Mouse (Mus musculus): ENCODE measurements around the gene Pip5kl1. TPM values are rescaled to one million over a fixed set of nuclear protein-coding genes. Genes with fewer than 3 reads are reported as not detected.

Pip5kl1 gene
- polyA plus RNA-seq, 1 experiment from 2014 or later = 9.2 TPM

DNA sequence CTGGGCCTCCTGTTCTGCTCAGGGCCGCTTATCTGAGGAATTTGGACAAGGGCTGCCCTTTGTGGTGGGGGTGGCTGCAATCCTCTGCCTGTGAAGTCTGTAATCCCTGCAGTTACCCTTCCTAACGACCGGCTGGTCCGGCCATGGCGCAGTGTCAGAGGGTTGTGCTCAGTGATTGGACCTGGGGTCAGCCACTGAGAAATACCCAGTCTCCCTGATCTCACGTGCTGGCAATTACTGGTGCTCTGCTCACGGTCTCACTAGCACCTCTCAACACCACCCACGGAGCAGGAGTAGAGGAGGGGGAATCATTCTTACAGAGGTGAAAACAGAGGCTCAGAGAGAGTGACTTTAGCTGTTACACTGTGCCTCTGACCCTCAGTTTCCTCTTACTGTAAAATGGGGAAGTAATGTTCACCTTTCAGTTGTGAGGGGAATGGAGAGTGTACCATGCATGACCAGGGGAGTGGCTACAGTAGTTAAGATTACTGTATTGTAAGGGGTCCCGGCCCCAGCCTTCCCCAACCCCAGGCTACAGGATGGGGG is 37.2 kb upstream of the Pip5kl1 start:
- 8% methylated on average over 9 of the region's 9 CpGs for WGBS
- Histone ChIP-seq H3K9ac (peak overlapping the region; percentile 95), H3K4me2 (peak overlapping the region; percentile 74), H3K4me3 (peak overlapping the region; percentile 84), H3K36me3 (no peaks in the 10 kb centered on the region), H3K4me1 (replicated peaks) (peaks cover 77% of the 10 kb centered on the region), H3K27ac (replicated peaks) (0 out of 2 replicates have a peak overlapping the region, but pooled peaks have one; percentile 64), H3K9me3 (no peaks in the 10 kb centered on the region), H3K27me3 (no peaks in the 10 kb centered on the region)
- ATAC-seq (ENCODE audit: low read depth) = no peak

- Histone ChIP-seq H3K4me1 (replicated peaks) (peaks cover 82% of the 10 kb centered on the region), H3K9me3 (no peaks in the 10 kb centered on the region)
- 69% methylated on average over 5 of the region's 5 CpGs for WGBS
Measured at GRCm38 (mm10) chr2:32537941-32538340, 36.7 kb upstream of the Pip5kl1 start.

GRCm38 (mm10) chr2:32538461-32538860 is 36.1 kb upstream of the Pip5kl1 start:
- H3K9me3 ChIP-seq = no peaks in the 10 kb centered on the region
- H3K4me3 ChIP-seq = peak overlapping the region; percentile 84
- H3K4me1 ChIP-seq (replicated peaks) = peaks cover 87% of the 10 kb centered on the region
- no peak for ATAC-seq (ENCODE audit: low read depth)
- H3K36me3 ChIP-seq = no peaks in the 10 kb centered on the region
- peak overlapping the region; percentile 3; the same call in 1 of the 2 replicates for H3K9ac ChIP-seq
- H3K4me2 ChIP-seq = peak overlapping the region; percentile 74
- no peak overlapping the region for H3K27ac ChIP-seq (replicated peaks)
- no peaks in the 10 kb centered on the region for H3K27me3 ChIP-seq
- WGBS = 70% methylated on average over 4 of the region's 4 CpGs

More at GRCm38 (mm10) chr2:32537941-32538340, 36.7 kb upstream of the Pip5kl1 start:
- ATAC-seq (ENCODE audit: low read depth) = no peak
- H3K4me2 ChIP-seq = peak overlapping the region; percentile 74
- no peak overlapping the region for H3K27ac ChIP-seq (replicated peaks)
- no peaks in the 10 kb centered on the region for H3K36me3 ChIP-seq
- peak overlapping the region; percentile 84 for H3K4me3 ChIP-seq
- H3K27me3 ChIP-seq = no peaks in the 10 kb centered on the region
- H3K9ac ChIP-seq = peak overlapping the region; percentile 95

DNA sequence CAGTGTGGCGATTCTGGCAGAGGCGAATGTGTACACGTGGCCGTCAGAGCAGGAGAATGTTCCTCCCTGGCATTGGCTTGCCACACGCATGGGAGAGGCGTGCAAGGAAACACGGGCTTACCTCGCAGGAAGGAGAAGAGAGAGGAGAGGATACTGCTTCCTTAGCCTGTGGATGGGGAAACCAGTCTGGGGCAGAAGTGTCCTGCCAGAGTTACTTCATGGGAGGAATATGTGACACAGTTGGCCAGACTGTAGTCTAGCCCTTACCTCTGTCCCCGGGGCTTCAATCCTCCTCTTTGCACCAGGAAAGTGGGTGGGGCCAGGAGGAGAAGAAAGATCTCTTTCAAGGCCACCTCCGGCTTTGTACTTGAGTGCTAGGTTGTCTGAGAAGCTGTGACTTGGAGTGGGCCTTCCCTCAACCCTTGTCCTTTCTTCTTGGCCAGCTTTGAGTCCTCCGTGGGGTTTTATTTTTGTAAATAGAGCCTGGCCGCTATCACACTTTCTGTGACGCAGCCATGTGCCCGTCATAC is 35.1 kb upstream of the Pip5kl1 start:
- 72% methylated on average over 14 of the region's 14 CpGs for WGBS
- H3K4me1 ChIP-seq (replicated peaks) = peaks cover 77% of the 10 kb centered on the region
- H3K9ac ChIP-seq = peak overlapping the region; percentile 50
- 0 out of 2 replicates have a peak overlapping the region, but pooled peaks have one; percentile 84 for H3K4me3 ChIP-seq
- no peak overlapping the region for H3K27ac ChIP-seq (replicated peaks)
- H3K27me3 ChIP-seq = no peaks in the 10 kb centered on the region
- H3K9me3 ChIP-seq = no peaks in the 10 kb centered on the region
- H3K36me3 ChIP-seq = no peaks in the 10 kb centered on the region
- ATAC-seq (ENCODE audit: low read depth) = no peak
- H3K4me2 ChIP-seq = peak overlapping the region; percentile 74

DNA sequence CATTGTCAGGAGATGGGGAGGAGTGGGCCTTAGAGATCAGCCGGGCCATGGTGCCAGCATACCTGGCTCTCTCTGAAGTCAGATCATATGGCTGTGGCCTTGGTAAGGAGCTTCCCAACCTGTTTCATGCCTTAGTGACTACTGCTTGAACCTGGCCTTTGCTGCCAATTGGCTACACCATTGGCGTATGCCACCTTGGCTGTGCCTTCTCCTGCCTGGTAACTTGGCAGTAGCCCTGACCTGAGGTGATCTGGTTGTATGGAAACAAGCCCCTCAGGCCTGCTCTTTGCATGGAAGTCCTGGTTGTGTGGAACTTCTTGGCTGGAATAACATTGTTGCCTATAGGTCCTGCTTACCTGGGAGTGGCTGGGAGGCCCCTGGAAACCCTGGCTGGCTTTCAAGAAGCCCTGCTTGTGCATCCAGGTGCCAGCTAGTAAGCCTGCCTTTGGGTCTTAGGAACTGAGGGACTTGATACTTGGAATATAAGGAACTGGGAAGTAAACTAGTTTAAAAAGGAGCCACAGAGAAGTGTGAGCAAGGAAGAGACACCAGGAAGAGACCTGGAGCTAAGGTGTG is 33.2 kb upstream of the Pip5kl1 start:
- Histone ChIP-seq H3K27me3 (no peaks in the 10 kb centered on the region), H3K4me1 (replicated peaks) (peaks cover 70% of the 10 kb centered on the region), H3K36me3 (no peaks in the 10 kb centered on the region), H3K9ac (no peak overlapping the region), H3K4me2 (no peak overlapping the region), H3K4me3 (no peak overlapping the region), H3K27ac (replicated peaks) (no peak overlapping the region), H3K9me3 (no peaks in the 10 kb centered on the region)
- no peak for ATAC-seq (ENCODE audit: low read depth)
- 94% methylated on average over 2 of the region's 2 CpGs for WGBS

- H3K27ac ChIP-seq (replicated peaks) = no peak overlapping the region
- no peak overlapping the region for H3K9ac ChIP-seq
- no peaks in the 10 kb centered on the region for H3K27me3 ChIP-seq
- H3K9me3 ChIP-seq = no peaks in the 10 kb centered on the region
- peaks cover 63% of the 10 kb centered on the region for H3K4me1 ChIP-seq (replicated peaks)
- no peak for ATAC-seq (ENCODE audit: low read depth)
- H3K4me3 ChIP-seq = no peak overlapping the region
- no peaks in the 10 kb centered on the region for H3K36me3 ChIP-seq
- H3K4me2 ChIP-seq = no peak overlapping the region
- 90% methylated on average over 4 of the region's 4 CpGs for WGBS
Measured at GRCm38 (mm10) chr2:32541986-32542573, 32.5 kb upstream of the Pip5kl1 start.

GRCm38 (mm10) chr2:32543031-32543449 is 31.6 kb upstream of the Pip5kl1 start:
- 82% methylated on average over 3 of the region's 3 CpGs for WGBS
- Histone ChIP-seq H3K36me3 (no peaks in the 10 kb centered on the region), H3K4me2 (no peak overlapping the region), H3K9me3 (no peaks in the 10 kb centered on the region), H3K27ac (replicated peaks) (no peak overlapping the region), H3K4me3 (no peak overlapping the region), H3K4me1 (replicated peaks) (peaks cover 54% of the 10 kb centered on the region), H3K9ac (no peak overlapping the region), H3K27me3 (no peaks in the 10 kb centered on the region)
- no peak for ATAC-seq (ENCODE audit: low read depth)

DNA sequence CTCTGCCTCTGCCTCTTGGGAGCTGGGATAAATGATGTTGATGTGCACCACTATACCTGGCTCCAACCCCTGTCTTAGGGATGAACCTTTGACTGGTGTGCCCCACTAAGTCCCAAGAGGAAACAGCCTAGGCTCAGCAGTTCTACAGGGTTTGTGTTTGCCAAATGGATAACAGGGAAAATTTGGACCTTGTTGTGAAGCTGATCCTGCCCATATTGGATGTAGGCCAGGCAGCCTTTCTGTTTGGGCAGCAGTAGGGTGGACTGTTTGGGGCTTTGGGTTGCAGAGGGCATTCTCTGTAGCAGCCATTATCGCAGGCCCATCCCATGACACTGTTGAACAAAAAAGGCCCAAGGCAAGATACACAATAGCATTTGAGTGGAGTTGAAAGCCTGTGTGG is 27.6 kb upstream of the Pip5kl1 start:
- WGBS = 96% methylated on average over 1 of the region's 1 CpGs
- no peak overlapping the region for H3K27ac ChIP-seq (replicated peaks)

DNA sequence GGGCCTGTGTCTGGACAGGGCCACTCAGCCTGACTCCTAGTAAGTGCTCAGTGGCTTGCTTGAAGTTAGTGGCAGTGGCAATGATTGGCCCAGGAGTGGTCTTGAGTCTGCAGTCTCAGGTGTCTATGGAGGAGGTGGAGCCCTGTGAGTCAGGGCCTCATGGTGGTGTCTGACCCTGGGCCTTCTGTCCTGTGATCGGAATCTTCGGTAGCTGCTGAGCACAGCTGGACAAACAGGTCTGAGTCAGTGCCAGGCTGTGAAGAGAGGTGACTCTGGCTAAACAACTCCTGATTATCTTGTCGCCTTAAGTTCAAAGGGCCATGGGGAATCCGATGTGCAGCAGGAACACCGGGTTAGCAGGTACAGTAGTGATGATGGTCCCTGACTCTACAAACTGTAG is 27.2 kb upstream of the Pip5kl1 start:
- Histone ChIP-seq H3K27me3 (no peaks in the 10 kb centered on the region), H3K9ac (no peak overlapping the region), H3K9me3 (no peaks in the 10 kb centered on the region), H3K27ac (replicated peaks) (no peak overlapping the region), H3K36me3 (no peaks in the 10 kb centered on the region), H3K4me3 (no peak overlapping the region), H3K4me2 (no peak overlapping the region), H3K4me1 (replicated peaks) (peaks cover 29% of the 10 kb centered on the region; the same call in 1 of the 2 replicates)
- ATAC-seq (ENCODE audit: low read depth) = no peak
- WGBS = 91% methylated on average over 5 of the region's 5 CpGs

More for the DNA sequence above, 27.6 kb upstream of the Pip5kl1 start:
- no peaks in the 10 kb centered on the region for H3K36me3 ChIP-seq
- H3K4me3 ChIP-seq = no peak overlapping the region
- no peaks in the 10 kb centered on the region for H3K9me3 ChIP-seq
- H3K9ac ChIP-seq = no peak overlapping the region
- peaks cover 34% of the 10 kb centered on the region; the same call in 1 of the 2 replicates for H3K4me1 ChIP-seq (replicated peaks)
- ATAC-seq (ENCODE audit: low read depth) = no peak
- no peaks in the 10 kb centered on the region for H3K27me3 ChIP-seq
- H3K4me2 ChIP-seq = no peak overlapping the region

DNA sequence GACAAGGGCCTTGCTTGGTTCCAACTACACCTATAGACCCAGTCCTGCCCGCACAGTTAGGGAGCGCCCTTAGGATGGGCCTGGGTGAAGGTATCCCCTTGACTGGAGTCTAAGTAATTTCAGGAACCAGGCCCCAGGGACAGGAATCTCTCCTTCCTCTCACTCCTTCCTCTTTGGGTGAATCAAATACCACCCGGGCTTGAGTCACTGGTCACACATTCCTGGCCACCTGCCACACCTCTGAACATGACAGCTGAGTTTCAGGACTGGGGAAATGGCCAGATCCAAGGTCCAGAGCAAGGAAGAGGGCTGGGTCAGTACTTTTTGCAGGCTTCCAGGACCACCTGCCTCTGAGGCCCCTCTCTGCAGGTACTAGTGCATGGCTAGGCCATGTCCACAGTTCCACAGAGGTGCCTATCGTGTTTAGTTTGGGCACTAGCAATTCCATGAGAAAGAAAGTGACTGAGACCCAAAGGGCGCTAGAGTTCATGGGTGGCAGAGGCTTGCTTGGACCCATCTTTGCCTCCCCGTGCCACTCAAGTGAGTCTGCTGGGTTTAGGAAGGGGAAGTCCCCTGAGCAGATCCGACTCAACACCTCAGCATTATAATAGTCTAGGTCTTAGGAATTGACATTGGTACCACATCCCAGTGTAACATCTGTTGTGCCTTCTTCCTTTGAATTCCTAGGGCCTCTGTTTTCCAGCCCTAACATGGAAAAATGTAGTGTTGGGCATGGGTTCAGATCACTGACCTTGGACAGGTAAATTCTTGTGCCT is 26.4 kb upstream of the Pip5kl1 start:
- H3K27ac ChIP-seq (replicated peaks) = no peak overlapping the region
- 92% methylated on average over 7 of the region's 7 CpGs for WGBS
- ATAC-seq (ENCODE audit: low read depth) = no peak
- H3K36me3 ChIP-seq = no peaks in the 10 kb centered on the region
- no peaks in the 10 kb centered on the region for H3K27me3 ChIP-seq
- no peaks in the 10 kb centered on the region for H3K9me3 ChIP-seq
- no peak overlapping the region for H3K4me2 ChIP-seq
- H3K4me3 ChIP-seq = no peak overlapping the region
- no peak overlapping the region for H3K9ac ChIP-seq
- H3K4me1 ChIP-seq (replicated peaks) = peaks cover 22% of the 10 kb centered on the region; the same call in 1 of the 2 replicates

GRCm38 (mm10) chr2:32549171-32549570 is 25.4 kb upstream of the Pip5kl1 start:
- Histone ChIP-seq H3K27ac (replicated peaks) (no peak overlapping the region), H3K9me3 (no peaks in the 10 kb centered on the region), H3K4me3 (no peak overlapping the region), H3K27me3 (no peaks in the 10 kb centered on the region), H3K4me2 (no peak overlapping the region), H3K9ac (no peak overlapping the region), H3K4me1 (replicated peaks) (peaks cover 18% of the 10 kb centered on the region; the same call in 1 of the 2 replicates), H3K36me3 (no peaks in the 10 kb centered on the region)
- no peak for ATAC-seq (ENCODE audit: low read depth)
- WGBS = 87% methylated on average over 9 of the region's 9 CpGs

- H3K9me3 ChIP-seq = no peaks in the 10 kb centered on the region
- H3K27ac ChIP-seq (replicated peaks) = no peak overlapping the region
- 70% methylated on average over 6 of the region's 6 CpGs for WGBS
- H3K27me3 ChIP-seq = no peaks in the 10 kb centered on the region
- H3K9ac ChIP-seq = no peak overlapping the region
- H3K36me3 ChIP-seq = no peaks in the 10 kb centered on the region
- H3K4me2 ChIP-seq = no peak overlapping the region
- no peak overlapping the region for H3K4me3 ChIP-seq
- no peak for ATAC-seq (ENCODE audit: low read depth)
- peaks cover 18% of the 10 kb centered on the region; the same call in 1 of the 2 replicates for H3K4me1 ChIP-seq (replicated peaks)
Measured at GRCm38 (mm10) chr2:32549764-32550163, 24.8 kb upstream of the Pip5kl1 start.
